In genomic region chr4:95821906-95822579, GRCm38 (mm10) we compare ENCODE assay signal across 15 mouse cellular contexts.
DNase-seq lines count a peak whose midpoint lies in the region; ATAC-seq and TF ChIP-seq lines count a peak whose summit lies in the region.
"Had no signal": no experiment of that assay in that cellular context is flagged by ENCODE, and none has a peak within 500 bp of the region (broad histone marks: within the 10 kb centered on the region; RNA-seq: fewer than 3 reads in every experiment).

No protein-coding gene starts in this region.

- 67% methylated on average over 3 of the region's 3 CpGs for WGBS in hindbrain, embryonic 10.5 days
- 69% methylated on average over 3 of the region's 3 CpGs for WGBS in hindbrain, embryonic 16.5 days
- 60% methylated on average over 3 of the region's 3 CpGs for whole genome bisulfite sequencing in intestine, postnatal 0 days

- no peak overlapping the region for H3K4me3 ChIP-seq in hindbrain, embryonic 10.5 days
- H3K4me3 ChIP-seq in hindbrain, embryonic 16.5 days (ENCODE audit: low read length): no peak overlapping the region
- H3K4me3 ChIP-seq in CH12.LX (replicated peaks in 1 of 3; ENCODE audit: low read depth in 2 of 3, low read length in 2 of 3, poor library complexity in 1 of 3): no peak overlapping the region
- no peak overlapping the region for H3K4me3 ChIP-seq in intestine, postnatal 0 days (ENCODE audit: low read depth, low read length)
- H3K4me3 ChIP-seq: heart, adult 2 months; neural tube, embryonic 13.5 days had no signal

- dilution Hi-C loops in CH12.LX (cut with MboI; ENCODE audit: extremely low pct_ligation_motif_present, extremely low pct_unique_long_range_greater_than_20kb, low sequenced_read_pairs): no loop called here

- no peak for ATAC-seq in hindbrain, embryonic 16.5 days
- no peak for ATAC-seq in intestine, postnatal 0 days
- ATAC-seq: CD4-positive, CD25-positive, alpha-beta regulatory T cell, adult 4 months had no signal

- H3K4me2 ChIP-seq in hindbrain, embryonic 16.5 days (ENCODE audit: low read length): no peak overlapping the region
- H3K4me2 ChIP-seq in CH12.LX (ENCODE audit: insufficient read depth, low read depth, poor library complexity, severe bottlenecking): no peak overlapping the region
- H3K4me2 ChIP-seq in intestine, postnatal 0 days (replicated peaks; ENCODE audit: low read depth): no peak overlapping the region
- H3K4me2 ChIP-seq: neural tube, embryonic 13.5 days had no signal

- 0 out of 2 replicates have a peak, but pooled peaks have one; percentile 15 for TF ChIP-seq EP300 in CH12.LX (IDR thresholded peaks at IDR 0.05; ENCODE audit: low read length)

- no peaks in the 10 kb centered on the region for H3K36me3 ChIP-seq in hindbrain, embryonic 10.5 days
- no peaks in the 10 kb centered on the region for H3K36me3 ChIP-seq in hindbrain, embryonic 16.5 days (ENCODE audit: control insufficient read depth, insufficient read depth, low read length)
- no peaks in the 10 kb centered on the region for H3K36me3 ChIP-seq in CH12.LX (replicated peaks in 1 of 2; ENCODE audit: control insufficient read depth in 1 of 2, insufficient read depth in 1 of 2, low read length in 1 of 2)
- no peaks in the 10 kb centered on the region for H3K36me3 ChIP-seq in intestine, postnatal 0 days (ENCODE audit: control insufficient read depth, insufficient read depth)
- H3K36me3 ChIP-seq: neural tube, embryonic 13.5 days had no signal

- peaks cover 16% of the 10 kb centered on the region for H3K4me1 ChIP-seq in hindbrain, embryonic 10.5 days (replicated peaks)
- H3K4me1 ChIP-seq in hindbrain, embryonic 16.5 days (ENCODE audit: control insufficient read depth, insufficient read depth, low read depth, low read length): no peaks in the 10 kb centered on the region
- peaks cover 0 to 11% of the 10 kb centered on the region in 2 experiments; a peak in 2 of 4 replicates for H3K4me1 ChIP-seq in CH12.LX (ENCODE audit: control insufficient read depth in 1 of 2, insufficient read depth in 2 of 2)
- H3K4me1 ChIP-seq in intestine, postnatal 0 days (replicated peaks; ENCODE audit: control insufficient read depth, insufficient read depth, low read length): no peaks in the 10 kb centered on the region

- TF ChIP-seq RAD21 in CH12.LX (IDR thresholded peaks at IDR 0.05; ENCODE audit: low read depth, low read length): no peak

- TF ChIP-seq POLR2A in CH12.LX (IDR thresholded peaks at IDR 0.05; ENCODE audit: low read depth, low read length): no peak
- TF ChIP-seq POLR2A in brain, embryonic 14.5 days (IDR thresholded peaks at IDR 0.05; ENCODE audit: borderline replicate concordance, extremely low read depth, insufficient read depth, insufficient read length, poor library complexity, severe bottlenecking): no peak

- no peaks in the 10 kb centered on the region for H3K27me3 ChIP-seq in hindbrain, embryonic 10.5 days (ENCODE audit: insufficient read depth, poor library complexity, severe bottlenecking)
- no peaks in the 10 kb centered on the region for H3K27me3 ChIP-seq in hindbrain, embryonic 16.5 days (replicated peaks; ENCODE audit: control insufficient read depth, insufficient read depth, low read length)
- no peaks in the 10 kb centered on the region for H3K27me3 ChIP-seq in CH12.LX (replicated peaks)
- H3K27me3 ChIP-seq in intestine, postnatal 0 days (replicated peaks; ENCODE audit: control insufficient read depth, insufficient read depth, low read length): no peaks in the 10 kb centered on the region
- H3K27me3 ChIP-seq: neural tube, embryonic 13.5 days had no signal

- no peaks in the 10 kb centered on the region for H3K79me2 ChIP-seq in CH12.LX (replicated peaks; ENCODE audit: control insufficient read depth, extremely low read depth, insufficient read depth, poor library complexity, severe bottlenecking)

- in situ Hi-C loops in CH12.LX (cut with MboI; ENCODE audit: low pct_ligation_motif_present, low pct_unique_long_range_greater_than_20kb, low sequenced_read_pairs): no loop called here

- TF ChIP-seq CTCF in CH12.LX (conservative IDR thresholded peaks at IDR 0.05 in 1 of 2, IDR thresholded peaks at IDR 0.05 in 1 of 2; ENCODE audit: low read depth in 2 of 2, low read length in 2 of 2): no peak
- TF ChIP-seq CTCF in brain, embryonic 14.5 days (IDR thresholded peaks at IDR 0.05; ENCODE audit: borderline replicate concordance, extremely low read depth, insufficient read depth, insufficient read length): no peak
- no peak for TF ChIP-seq CTCF in intestine, postnatal 0 days (IDR thresholded peaks at IDR 0.05; ENCODE audit: low read depth)

- H3K9me3 ChIP-seq in hindbrain, embryonic 10.5 days: no peaks in the 10 kb centered on the region
- no peaks in the 10 kb centered on the region for H3K9me3 ChIP-seq in hindbrain, embryonic 16.5 days (ENCODE audit: control insufficient read depth, low read length)
- H3K9me3 ChIP-seq in CH12.LX (replicated peaks; ENCODE audit: low read length): no peaks in the 10 kb centered on the region
- no peaks in the 10 kb centered on the region for H3K9me3 ChIP-seq in intestine, postnatal 0 days (ENCODE audit: control insufficient read depth)
- H3K9me3 ChIP-seq: neural tube, embryonic 13.5 days had no signal

- DNase-seq in hindbrain, embryonic 10.5 days (ENCODE audit: low spot score): peak; percentile 48
- DNase-seq in CH12.LX (ENCODE audit: extremely low read depth): peak; percentile 51
- peak; percentile 37 for DNase-seq in brain, embryonic 14.5 days (ENCODE audit: low read depth)
- peak; percentile 94 for DNase-seq in hindlimb bud, embryonic 11.5 days (ENCODE audit: extremely low spot score, low read depth, low spot score)
- DNase-seq in layer of hippocampus, adult 9-10 months (ENCODE audit: low spot score): no peak
- DNase-seq in layer of hippocampus, postnatal 10 days (ENCODE audit: low spot score in 2 of 2): no peak
- DNase-seq: cerebellum, adult 11 months; heart, postnatal 4 days; kidney, postnatal 36 days; right cerebral cortex, postnatal 4 days had no signal

- no peak overlapping the region for H3K27ac ChIP-seq in hindbrain, embryonic 10.5 days
- H3K27ac ChIP-seq in hindbrain, embryonic 16.5 days (ENCODE audit: low read depth, low read length): no peak overlapping the region
- H3K27ac ChIP-seq in CH12.LX (ENCODE audit: insufficient read depth, low read depth): no peak overlapping the region
- no peak overlapping the region for H3K27ac ChIP-seq in intestine, postnatal 0 days (ENCODE audit: low read depth, low read length)
- H3K27ac ChIP-seq: heart, adult 2 months; neural tube, embryonic 13.5 days had no signal

- H3K9ac ChIP-seq in hindbrain, embryonic 16.5 days (ENCODE audit: low read depth, low read length): no peak overlapping the region
- no peak overlapping the region for H3K9ac ChIP-seq in CH12.LX (ENCODE audit: insufficient read depth, low read depth)
- H3K9ac ChIP-seq in intestine, postnatal 0 days (ENCODE audit: low read depth, low read length): no peak overlapping the region
- H3K9ac ChIP-seq: neural tube, embryonic 13.5 days had no signal

TF ChIP-seq in CH12.LX, 34 proteins besides CTCF, POLR2A, EP300 and RAD21:
- TF ChIP-seq MXI1 (IDR thresholded peaks at IDR 0.05; ENCODE audit: low read depth, low read length): no peak
- no peak for TF ChIP-seq ZC3H11A (IDR thresholded peaks at IDR 0.05; ENCODE audit: low read depth, low read length)
- TF ChIP-seq MEF2A (IDR thresholded peaks at IDR 0.05; ENCODE audit: borderline replicate concordance, low read depth, low read length): peak; percentile 28; the same call in 1 of the 2 replicates
- TF ChIP-seq JUND (conservative IDR thresholded peaks at IDR 0.05; ENCODE audit: low read depth, low read length): 0 out of 2 replicates have a peak, but pooled peaks have one; percentile 34
TF ChIP-seq in CH12.LX: peak in this region for 2.

Comparison
In these comparisons a context has a peak if more than half of its experiments do, and no peak if none do; other contexts are left out.
1. DNase-seq: peak in hindbrain, embryonic 10.5 days (single experiment), CH12.LX (single experiment), brain, embryonic 14.5 days (single experiment) and hindlimb bud, embryonic 11.5 days (single experiment); none in layer of hippocampus, adult 9-10 months (single experiment) and layer of hippocampus, postnatal 10 days (0 of 2).